Mouse (Mus musculus): ENCODE data around the gene Esrrb.

The Esrrb gene

DNA sequence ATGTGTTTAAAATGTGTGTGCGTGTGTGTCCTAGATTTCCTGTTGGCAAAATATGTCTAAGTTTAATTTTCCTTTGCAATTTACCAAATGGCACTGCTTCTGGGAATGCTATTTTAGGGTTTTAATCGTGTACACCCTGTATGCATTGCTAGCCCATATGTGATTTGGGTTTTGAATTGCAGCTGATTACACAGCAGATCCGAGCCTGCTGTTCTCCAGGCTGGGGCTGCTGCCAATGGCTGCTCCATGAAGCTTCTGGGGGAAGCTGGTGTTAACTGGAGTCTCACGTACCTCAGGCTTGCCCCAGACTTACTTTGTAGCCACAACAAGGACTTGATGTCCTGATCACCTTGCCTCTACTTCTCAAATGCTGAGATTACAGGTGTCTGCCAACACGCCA is 205.1 kb downstream of the Esrrb start:
- in situ Hi-C loops (cut with MboI, MseI), result no loop called here
